Mouse (Mus musculus) ES-E14 (cell line): ENCODE data around the gene Ttll12.

Experiments
- CHD2 ChIP-seq: IDR thresholded peaks from 2 replicates; pipeline ENCODE4 v1.6.1; 2014; ENCODE audit warnings: mild to moderate bottlenecking, low read depth, low read length, inconsistent platforms
- HCFC1 ChIP-seq: IDR thresholded peaks from 2 replicates; pipeline ENCODE4 v1.6.1; 2012; ENCODE audit warnings: low read length, inconsistent platforms, borderline replicate concordance; ENCODE audit not compliant: insufficient read depth
- MAFK ChIP-seq: IDR thresholded peaks from 2 replicates; pipeline ENCODE4 v1.6.1; 2014; ENCODE audit warnings: mild to moderate bottlenecking, low read depth, low read length, inconsistent platforms; ENCODE audit not compliant: insufficient read depth
- ZC3H11A ChIP-seq: IDR thresholded peaks from 2 replicates; pipeline ENCODE4 v1.6.1; 2012; ENCODE audit warnings: low read depth, mild to moderate bottlenecking, inconsistent platforms, low read length, borderline replicate concordance

DNA sequence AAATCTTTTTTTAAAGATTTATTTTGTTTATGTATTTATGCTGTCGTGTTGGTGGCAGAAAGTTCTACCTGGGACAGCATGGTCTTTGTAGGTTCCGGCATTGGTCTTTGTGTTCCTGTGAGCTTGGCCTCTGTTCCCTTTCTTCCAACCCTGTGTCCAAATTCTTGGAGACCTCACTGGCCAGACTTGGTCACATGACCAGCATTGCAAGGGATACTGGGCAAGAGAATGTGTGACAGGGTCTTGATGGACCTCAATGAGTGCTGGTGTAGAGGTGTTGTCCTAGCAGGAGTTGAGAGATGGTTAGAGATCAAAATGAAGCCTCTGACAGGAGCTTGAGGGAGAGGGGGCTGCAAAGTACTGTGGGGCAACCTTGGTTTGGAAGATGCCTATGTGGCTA, 56.1 kb downstream of the Ttll12 start:
- TF ChIP-seq ZC3H11A (no peak), HCFC1 (no peak), MAFK (no peak), CHD2 (no peak)
